Mouse (Mus musculus): ENCODE data around the gene Nynrin. TPM values are rescaled to one million over a fixed set of nuclear protein-coding genes. Genes with fewer than 3 reads are reported as not detected.

Nynrin gene
- total and polyA plus RNA-seq, 3 experiments: not detected

GRCm38 (mm10) chr14:55854406-55855100 lies 743 bp downstream of the Nynrin start:
- Histone ChIP-seq H3K9me3 (replicated peaks; ENCODE audit: insufficient read depth, low read length) (no peaks in the 10 kb centered on the region), H3K4me1 (ENCODE audit: control insufficient read depth in 1 of 2, insufficient read depth in 2 of 2, low read length in 2 of 2) (no peaks in the 10 kb centered on the region), H3K4me3 (ENCODE audit: control insufficient read depth in 1 of 2, insufficient read depth in 1 of 2, low read depth in 2 of 2, low read length in 2 of 2) (no peak overlapping the region), H3K9ac (ENCODE audit: control insufficient read depth, low read depth, low read length, poor library complexity, severe bottlenecking) (no peak overlapping the region), H3K36me3 (ENCODE audit: control insufficient read depth in 1 of 2, insufficient read depth in 2 of 2, low read length in 2 of 2) (no peaks in the 10 kb centered on the region), H3K27ac (ENCODE audit: control insufficient read depth, low read depth, low read length) (no peak overlapping the region), H3K79me2 (ENCODE audit: control insufficient read depth, insufficient read depth, low read length, poor library complexity) (no peaks in the 10 kb centered on the region), H3K27me3 (ENCODE audit: control insufficient read depth in 1 of 2, insufficient read depth in 2 of 2, low read length in 2 of 2) (peaks cover 7 to 22% of the 10 kb centered on the region in 2 experiments)
- TF ChIP-seq E2F4 (IDR thresholded peaks at IDR 0.05; ENCODE audit: borderline replicate concordance, low read depth, low read length): no peak
- TF ChIP-seq POLR2AphosphoS2 (IDR thresholded peaks at IDR 0.05; ENCODE audit: low read length): no peak
- TF ChIP-seq ZNF384 (IDR thresholded peaks at IDR 0.05; ENCODE audit: low read depth, low read length): no peak
- TF ChIP-seq MEF2A (IDR thresholded peaks at IDR 0.05; ENCODE audit: extremely low read depth, insufficient replicate concordance, low read depth, low read length, poor library complexity, severe bottlenecking): no peak
- TF ChIP-seq MYB (IDR thresholded peaks at IDR 0.05; ENCODE audit: low read depth, low read length): no peak
- TF ChIP-seq RCOR1 (IDR thresholded peaks at IDR 0.05; ENCODE audit: low read depth, low read length): no peak
- TF ChIP-seq RAD21 (IDR thresholded peaks at IDR 0.05; ENCODE audit: low read depth, low read length): no peak
- TF ChIP-seq ZC3H11A (IDR thresholded peaks at IDR 0.05; ENCODE audit: low read depth, low read length): no peak
- no peak for TF ChIP-seq BHLHE40 (IDR thresholded peaks at IDR 0.05; ENCODE audit: borderline replicate concordance, low read depth, low read length)
- no peak for DNase-seq (ENCODE audit: low read depth, low spot score)

- Histone ChIP-seq H3K9ac (ENCODE audit: control insufficient read depth, low read depth, low read length, poor library complexity, severe bottlenecking) (no peak overlapping the region), H3K9me3 (replicated peaks; ENCODE audit: insufficient read depth, low read length) (no peaks in the 10 kb centered on the region), H3K79me2 (ENCODE audit: control insufficient read depth, insufficient read depth, low read length, poor library complexity) (no peaks in the 10 kb centered on the region), H3K27ac (ENCODE audit: control insufficient read depth, low read depth, low read length) (no peak overlapping the region), H3K27me3 (ENCODE audit: control insufficient read depth in 1 of 2, insufficient read depth in 2 of 2, low read length in 2 of 2) (peaks cover 7 to 22% of the 10 kb centered on the region in 2 experiments), H3K4me1 (ENCODE audit: control insufficient read depth in 1 of 2, insufficient read depth in 2 of 2, low read length in 2 of 2) (no peaks in the 10 kb centered on the region), H3K36me3 (ENCODE audit: control insufficient read depth in 1 of 2, insufficient read depth in 2 of 2, low read length in 2 of 2) (no peaks in the 10 kb centered on the region), H3K4me3 (ENCODE audit: control insufficient read depth in 1 of 2, insufficient read depth in 1 of 2, low read depth in 2 of 2, low read length in 2 of 2) (no peak overlapping the region)
- DNase-seq (ENCODE audit: low read depth, low spot score): no peak
- TF ChIP-seq RCOR1 (IDR thresholded peaks at IDR 0.05; ENCODE audit: low read depth, low read length): no peak
- TF ChIP-seq POLR2AphosphoS5 (IDR thresholded peaks at IDR 0.05; ENCODE audit: borderline replicate concordance, low read depth, low read length): no peak
These were observed 1.3 kb downstream of the Nynrin start for GRCm38 (mm10) chr14:55855101-55855561.

- Histone ChIP-seq H3K27ac (ENCODE audit: control insufficient read depth, low read depth, low read length) (no peak overlapping the region), H3K4me1 (ENCODE audit: control insufficient read depth in 1 of 2, insufficient read depth in 2 of 2, low read length in 2 of 2) (no peaks in the 10 kb centered on the region), H3K36me3 (ENCODE audit: control insufficient read depth in 1 of 2, insufficient read depth in 2 of 2, low read length in 2 of 2) (no peaks in the 10 kb centered on the region), H3K9ac (ENCODE audit: control insufficient read depth, low read depth, low read length, poor library complexity, severe bottlenecking) (no peak overlapping the region), H3K4me3 (ENCODE audit: control insufficient read depth in 1 of 2, insufficient read depth in 1 of 2, low read depth in 2 of 2, low read length in 2 of 2) (no peak overlapping the region), H3K9me3 (replicated peaks; ENCODE audit: insufficient read depth, low read length) (no peaks in the 10 kb centered on the region), H3K79me2 (ENCODE audit: control insufficient read depth, insufficient read depth, low read length, poor library complexity) (no peaks in the 10 kb centered on the region), H3K27me3 (ENCODE audit: control insufficient read depth in 1 of 2, insufficient read depth in 2 of 2, low read length in 2 of 2) (peaks cover 5 to 26% of the 10 kb centered on the region in 2 experiments)
- TF ChIP-seq TBP (IDR thresholded peaks at IDR 0.05; ENCODE audit: low read depth, low read length): no peak
- TF ChIP-seq MYB (IDR thresholded peaks at IDR 0.05; ENCODE audit: low read depth, low read length): no peak
- no peak for TF ChIP-seq POLR2AphosphoS5 (IDR thresholded peaks at IDR 0.05; ENCODE audit: borderline replicate concordance, low read depth, low read length)
- TF ChIP-seq GATA1 (IDR thresholded peaks at IDR 0.05; ENCODE audit: low read depth, low read length): no peak
- TF ChIP-seq ZNF384 (IDR thresholded peaks at IDR 0.05; ENCODE audit: low read depth, low read length): no peak
- TF ChIP-seq SMC3 (IDR thresholded peaks at IDR 0.05; ENCODE audit: low read depth, low read length): no peak
- no peak for TF ChIP-seq MXI1 (IDR thresholded peaks at IDR 0.05; ENCODE audit: low read depth, low read length)
- TF ChIP-seq MAX (IDR thresholded peaks at IDR 0.05; ENCODE audit: low read length): no peak
- no peak for TF ChIP-seq MYC (IDR thresholded peaks at IDR 0.05; ENCODE audit: low read depth, low read length)
- no peak for TF ChIP-seq CTCF (IDR thresholded peaks at IDR 0.05 in 2 of 3, conservative IDR thresholded peaks at IDR 0.05 in 1 of 3; ENCODE audit: control insufficient read depth in 1 of 3, insufficient read depth in 1 of 3, low read depth in 2 of 3, low read length in 3 of 3, poor library complexity in 1 of 3, severe bottlenecking in 1 of 3)
- TF ChIP-seq ZC3H11A (IDR thresholded peaks at IDR 0.05; ENCODE audit: low read depth, low read length): no peak
- TF ChIP-seq ETS1 (IDR thresholded peaks at IDR 0.05; ENCODE audit: low read depth, low read length): no peak
- TF ChIP-seq CHD2 (IDR thresholded peaks at IDR 0.05; ENCODE audit: low read length): no peak
- no peak for DNase-seq (ENCODE audit: low read depth, low spot score)
These were observed 3.8 kb downstream of the Nynrin start for GRCm38 (mm10) chr14:55857588-55857987.

All from MEL (cell line).